Mouse (Mus musculus): ENCODE results near the gene Kalrn.

The Kalrn gene

DNA sequence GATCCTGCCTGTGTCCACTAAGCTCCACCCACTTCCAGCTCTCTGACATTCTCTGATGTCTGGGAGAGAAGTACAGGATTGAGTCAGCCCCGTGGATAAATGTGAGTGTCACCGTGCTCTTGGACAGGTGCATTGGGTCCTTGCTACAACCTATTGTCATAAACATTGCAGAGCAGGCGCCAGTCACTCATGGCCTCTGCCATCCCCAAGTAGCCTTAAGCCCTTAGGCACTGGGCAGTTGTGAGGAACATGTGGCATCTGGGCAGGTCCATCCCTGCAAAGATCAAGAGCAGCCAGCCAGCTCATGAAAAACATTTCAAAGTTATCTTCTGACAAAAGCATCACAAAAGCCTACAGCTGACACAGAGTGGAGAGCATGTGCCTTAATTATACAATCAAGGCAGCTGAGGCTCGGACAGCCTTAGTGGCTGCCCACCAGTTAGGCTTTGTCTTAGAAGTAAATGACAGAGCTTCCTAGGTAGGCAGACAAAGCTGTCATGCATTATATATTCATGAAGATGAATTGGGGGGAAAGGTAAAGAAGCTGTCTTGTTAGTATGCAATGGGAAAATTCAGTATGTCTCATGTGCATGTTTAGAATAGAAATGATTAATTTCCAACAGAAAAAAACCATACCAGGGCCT, 319.2 kb downstream of the Kalrn start:
- no peak for DNase-seq

DNA sequence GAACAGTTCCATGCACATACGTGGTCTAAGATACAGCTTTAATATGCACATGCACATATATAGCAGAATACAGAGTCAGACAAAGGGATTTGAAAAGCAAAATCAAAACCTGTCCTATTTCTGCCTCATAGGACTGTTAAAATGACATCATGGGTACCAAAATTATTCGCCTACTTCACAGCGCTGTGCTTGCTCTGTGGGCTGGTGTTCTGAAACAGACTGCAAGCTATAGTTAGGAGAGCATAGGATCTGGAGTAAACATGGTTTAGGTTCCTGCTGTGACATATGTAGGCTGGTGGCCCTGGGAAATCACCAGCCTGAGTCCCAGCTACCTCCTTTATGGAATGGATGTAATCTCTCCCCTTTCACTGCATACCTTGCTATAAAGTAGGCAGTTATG, 320.7 kb downstream of the Kalrn start:
- DNase-seq: no peak

DNA sequence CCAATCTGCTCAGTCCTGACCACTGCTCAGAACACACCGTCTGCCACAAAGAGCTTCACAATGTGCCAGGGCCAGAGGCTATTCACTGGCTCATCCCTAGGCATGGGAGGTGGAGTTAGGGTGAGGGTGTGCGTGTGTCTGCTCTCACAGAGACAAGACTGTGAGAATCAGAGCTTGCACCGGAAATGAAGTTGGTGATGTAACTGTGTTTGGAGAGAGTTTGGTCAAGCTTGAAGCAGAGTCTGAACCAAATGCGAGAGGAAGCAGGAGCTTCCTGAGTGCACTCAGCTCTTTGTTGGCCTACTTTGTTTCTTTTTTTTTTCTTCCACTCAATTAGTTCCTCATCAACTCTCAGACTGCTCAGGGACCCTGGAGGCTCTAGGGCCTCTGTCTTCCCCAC, 325.1 kb downstream of the Kalrn start:
- DNase-seq: no peak

DNA sequence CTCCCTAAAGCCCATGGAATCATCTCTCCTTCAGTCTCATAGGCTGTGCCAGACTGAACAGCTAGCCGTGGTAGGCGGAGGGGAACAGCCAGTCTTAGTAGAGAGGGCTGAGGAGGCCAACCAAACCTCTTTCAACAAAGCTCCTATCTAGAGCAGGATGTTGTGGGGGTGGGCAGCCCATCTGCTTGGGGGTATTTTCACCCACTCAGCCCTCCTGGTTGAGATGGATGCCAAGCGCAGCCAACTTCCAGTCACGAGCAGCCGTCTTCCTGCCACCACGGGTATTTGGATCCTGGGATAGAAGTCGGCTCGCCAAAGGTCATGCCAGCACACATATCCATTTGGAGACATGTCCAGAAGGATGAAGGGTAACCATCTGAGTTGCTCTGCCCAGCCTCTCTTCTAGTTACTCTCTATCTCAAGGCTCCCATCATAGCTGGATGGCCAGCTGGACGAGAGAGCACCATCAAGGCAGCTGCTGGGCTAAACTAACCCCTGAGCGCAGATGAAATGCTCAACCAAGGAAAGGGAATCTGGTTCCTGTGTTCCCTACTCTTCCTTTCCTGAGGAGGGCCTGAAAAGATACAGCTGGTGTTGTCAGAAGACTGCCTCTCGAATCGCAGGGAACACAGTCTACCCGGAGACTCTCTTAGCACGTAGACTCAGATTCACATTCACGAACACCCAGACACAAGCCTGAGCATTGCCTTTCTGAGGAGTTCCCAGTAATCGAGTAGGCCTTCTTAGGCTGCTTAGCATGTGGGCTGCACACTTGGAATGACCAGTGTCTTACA, 331.2 kb downstream of the Kalrn start:
- no peak for DNase-seq

DNA sequence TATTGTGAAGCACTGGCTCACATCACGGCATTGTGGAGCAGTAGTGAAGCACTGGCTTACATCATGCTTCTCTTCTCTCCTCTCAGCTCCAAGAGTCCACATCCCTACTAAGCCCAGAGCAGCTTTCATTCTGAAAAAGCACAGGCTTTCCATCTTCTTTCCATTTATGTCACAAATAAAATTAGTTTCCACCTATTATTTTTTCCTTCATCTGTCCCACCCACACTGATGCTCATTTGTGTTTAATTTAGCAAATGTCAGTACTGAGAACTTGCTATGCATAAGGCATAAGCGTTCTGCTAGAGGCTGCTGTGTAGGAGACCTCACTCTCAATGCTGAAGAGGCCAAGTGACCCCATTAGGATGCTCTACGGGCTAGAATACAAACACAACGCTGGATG, 333.7 kb downstream of the Kalrn start:
- no peak for DNase-seq

DNA sequence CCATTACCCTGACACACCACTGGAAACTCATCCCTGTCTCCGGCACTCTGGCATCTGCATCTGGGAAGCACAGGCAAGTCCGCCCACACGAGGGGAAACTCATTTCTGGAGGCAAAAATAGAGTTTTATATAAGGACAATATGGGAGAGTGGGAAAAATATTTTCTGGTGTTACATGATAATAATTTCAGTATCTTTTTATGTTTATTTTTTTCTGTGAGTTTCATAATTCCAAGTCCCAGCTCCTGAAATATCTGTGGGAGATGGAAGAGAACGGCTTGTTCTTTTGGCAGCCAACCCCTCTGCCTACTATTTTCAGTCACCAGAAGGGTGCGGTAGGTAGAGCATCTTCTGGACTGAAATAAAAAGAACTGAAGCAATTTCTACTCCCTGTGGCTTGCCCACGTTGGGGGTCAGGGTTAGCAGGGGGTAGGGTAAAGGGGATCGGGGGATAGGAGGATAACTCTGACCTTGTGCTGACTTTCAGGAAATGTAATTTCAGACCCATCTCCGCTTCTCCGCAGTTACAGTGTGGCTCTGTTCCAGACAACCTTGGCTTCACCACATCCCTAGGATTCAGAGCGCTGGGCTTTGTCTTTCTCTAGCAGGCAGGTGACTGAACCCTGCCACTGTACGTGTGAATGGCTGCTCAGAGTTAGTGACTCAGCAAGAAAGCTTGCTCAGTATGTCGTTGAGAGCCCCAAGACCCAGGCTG, 336.3 kb downstream of the Kalrn start:
- peak; percentile 65 for DNase-seq

DNA sequence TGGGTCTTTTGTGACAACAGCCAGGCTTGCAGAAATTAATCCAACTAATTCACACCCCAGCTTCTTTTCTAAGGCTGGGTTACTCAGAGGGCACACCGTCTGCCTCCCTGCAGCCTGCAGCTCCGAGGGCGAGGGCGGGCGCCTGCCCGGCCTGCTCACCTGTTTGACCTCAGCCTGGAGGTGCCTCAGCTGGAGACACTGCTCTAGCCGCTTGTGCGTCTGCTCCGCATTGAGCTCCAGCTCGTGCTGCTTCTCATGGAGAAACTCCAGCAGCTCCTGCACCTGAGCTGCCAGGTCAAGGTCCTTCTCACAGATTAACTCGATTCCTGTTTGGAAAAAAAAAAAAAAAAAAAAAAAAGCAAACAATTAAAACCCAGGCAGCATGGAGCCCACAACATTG, 338.2 kb downstream of the Kalrn start:
- no peak for DNase-seq

DNA sequence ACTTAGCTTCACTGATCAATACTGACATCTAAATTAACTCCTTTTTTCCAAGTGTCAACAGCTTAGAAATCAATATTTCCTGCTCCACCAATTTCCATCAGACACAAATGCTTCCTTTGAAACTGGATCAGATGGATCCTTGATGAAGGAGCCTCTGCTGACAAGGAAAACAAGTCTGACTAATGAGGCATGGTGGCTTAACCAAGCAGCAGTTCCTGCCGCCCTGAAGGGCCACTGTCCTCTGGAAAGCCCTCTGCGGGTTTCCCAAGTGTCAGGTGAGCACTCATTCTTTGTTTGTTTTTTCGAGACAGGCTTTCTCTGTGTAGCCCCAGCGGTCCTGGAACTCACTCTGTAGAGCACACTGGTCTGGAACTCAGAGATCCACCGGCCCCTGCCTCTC, 341.4 kb downstream of the Kalrn start:
- DNase-seq: no peak

DNA sequence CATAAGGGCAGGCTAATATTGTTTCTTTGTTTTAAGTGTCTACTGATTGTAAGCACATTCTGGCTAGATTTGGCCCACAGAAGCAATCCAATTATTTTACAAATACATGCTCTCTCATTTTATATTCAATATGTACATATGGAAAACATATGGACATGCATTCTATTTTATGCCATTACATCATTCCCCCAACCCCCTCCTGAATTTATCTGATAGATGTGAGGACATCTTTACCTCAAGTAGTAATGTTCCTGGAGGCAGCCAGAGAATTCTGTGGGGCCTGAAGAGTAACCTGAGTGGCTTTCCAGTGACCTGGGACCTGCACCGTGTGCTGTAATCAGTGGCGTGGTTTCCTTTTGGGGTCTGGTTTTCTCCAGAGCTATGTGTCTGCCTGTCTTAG, 342.2 kb downstream of the Kalrn start:
- no peak for DNase-seq

DNA sequence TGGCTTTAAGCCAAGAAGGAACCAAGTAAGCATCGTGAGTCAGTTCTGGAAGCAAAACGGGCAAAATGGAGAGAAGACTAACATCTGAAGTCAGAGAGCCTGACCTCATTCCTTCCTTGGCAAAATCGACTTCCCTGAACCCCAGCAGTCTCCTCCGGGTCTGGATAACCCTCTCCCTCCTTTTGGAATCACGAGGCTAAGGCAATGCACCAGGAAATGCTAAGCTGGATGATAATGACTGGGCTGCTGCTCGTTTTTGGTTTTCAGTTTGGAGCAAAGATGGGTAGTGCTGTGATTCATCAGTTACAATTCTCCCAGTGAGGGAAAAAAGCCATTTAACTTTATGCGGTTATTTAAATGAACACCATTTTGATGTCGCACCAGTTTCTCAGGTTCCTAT, 344.0 kb downstream of the Kalrn start:
- DNase-seq: no peak

DNA sequence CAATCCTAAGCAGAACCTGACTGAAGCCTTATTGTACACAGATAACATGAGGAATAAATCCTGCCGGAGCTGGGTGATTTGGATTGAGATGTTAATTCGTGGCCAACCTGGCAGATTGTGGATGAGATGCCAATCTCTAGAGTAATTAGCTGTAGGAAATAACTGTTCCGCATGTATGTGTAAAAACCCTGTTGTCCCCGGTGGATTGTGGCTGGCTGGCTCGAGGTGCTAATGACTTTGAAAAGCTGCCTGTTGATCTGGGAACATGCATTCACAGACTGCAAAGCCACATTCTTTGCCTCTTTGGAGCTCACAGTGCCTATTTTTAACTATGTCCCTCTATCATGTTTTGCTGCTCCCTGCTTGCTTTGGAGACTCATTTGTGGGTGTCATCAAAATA, 344.7 kb downstream of the Kalrn start:
- DNase-seq: no peak

DNA sequence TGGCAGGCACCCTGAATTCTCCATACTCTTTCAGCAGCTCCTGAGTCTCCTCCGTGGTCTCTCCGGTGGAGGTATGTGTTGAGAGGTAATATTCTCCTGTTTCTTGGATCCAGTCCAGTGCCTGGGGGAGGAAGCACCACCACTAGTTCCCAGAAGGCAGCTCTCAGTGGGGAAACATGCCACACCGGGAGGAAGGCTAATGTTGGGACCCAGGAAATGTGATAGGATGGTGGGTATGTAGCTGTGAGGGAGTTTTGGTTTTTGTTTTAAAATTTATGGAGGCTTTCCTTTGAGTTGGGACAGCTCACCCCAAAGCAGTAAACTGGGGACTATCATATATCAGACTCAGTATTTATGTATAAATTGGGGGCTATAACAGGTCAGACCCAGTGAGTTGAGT, 361.2 kb downstream of the Kalrn start:
- no peak for DNase-seq

DNA sequence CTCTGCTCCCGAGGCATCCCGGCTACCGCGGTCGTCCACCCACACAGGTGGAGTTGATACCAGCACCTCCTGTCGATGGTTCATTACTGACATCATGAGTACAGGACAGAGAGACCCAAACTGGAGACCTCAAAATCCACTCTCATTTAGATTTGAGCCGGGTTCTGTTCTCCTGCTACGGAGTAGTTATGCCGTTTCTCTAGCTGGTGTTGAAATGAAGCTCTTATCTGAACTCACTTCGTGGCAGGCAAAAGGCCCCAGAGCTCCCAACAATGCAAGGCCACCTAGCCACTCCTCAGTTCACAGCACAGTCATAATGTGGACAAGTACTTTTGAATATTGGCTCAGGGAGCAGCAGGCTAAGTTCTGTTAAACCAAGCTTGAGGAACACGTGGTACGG, 362.1 kb downstream of the Kalrn start:
- DNase-seq: no peak

DNA sequence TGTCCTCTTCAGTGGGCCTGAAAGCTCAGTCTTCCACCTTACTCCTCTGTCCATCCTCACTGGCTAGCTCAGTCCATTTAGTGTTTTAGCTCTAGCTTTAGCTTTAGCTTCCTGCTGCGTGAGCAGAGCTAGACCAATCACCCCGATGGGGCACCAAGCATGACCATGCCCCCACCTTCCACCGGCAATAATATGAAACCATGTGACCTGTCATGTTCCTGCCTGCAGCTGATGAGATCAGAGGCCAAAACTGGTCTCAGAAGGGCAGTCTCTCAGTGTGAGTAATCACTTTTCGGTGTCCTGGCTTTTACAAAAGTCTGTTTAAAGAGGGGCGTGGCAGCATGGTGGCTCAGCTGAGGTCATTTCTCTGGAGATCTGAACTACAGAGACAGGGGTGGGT, 364.6 kb downstream of the Kalrn start:
- DNase-seq: no peak

DNA sequence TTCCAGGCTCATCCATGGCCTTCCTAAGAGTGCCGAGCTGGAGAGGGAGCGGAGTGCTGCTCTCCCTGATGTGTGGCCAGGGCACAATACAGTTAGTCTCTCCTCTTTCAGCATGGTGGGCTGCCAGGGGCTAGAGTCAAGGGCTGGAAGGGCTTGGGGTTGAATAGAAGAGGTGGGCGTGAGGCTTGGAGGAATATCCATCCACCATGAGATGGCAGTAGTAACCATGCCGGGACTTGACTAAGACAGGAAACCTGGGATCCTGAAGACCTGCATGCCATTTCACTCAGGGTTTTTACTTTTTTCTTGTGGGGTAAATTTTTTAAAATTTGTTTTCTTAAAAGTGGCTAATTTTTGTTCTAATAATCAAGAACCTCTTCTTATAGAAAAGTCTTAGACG, 365.4 kb downstream of the Kalrn start:
- no peak for DNase-seq

DNA sequence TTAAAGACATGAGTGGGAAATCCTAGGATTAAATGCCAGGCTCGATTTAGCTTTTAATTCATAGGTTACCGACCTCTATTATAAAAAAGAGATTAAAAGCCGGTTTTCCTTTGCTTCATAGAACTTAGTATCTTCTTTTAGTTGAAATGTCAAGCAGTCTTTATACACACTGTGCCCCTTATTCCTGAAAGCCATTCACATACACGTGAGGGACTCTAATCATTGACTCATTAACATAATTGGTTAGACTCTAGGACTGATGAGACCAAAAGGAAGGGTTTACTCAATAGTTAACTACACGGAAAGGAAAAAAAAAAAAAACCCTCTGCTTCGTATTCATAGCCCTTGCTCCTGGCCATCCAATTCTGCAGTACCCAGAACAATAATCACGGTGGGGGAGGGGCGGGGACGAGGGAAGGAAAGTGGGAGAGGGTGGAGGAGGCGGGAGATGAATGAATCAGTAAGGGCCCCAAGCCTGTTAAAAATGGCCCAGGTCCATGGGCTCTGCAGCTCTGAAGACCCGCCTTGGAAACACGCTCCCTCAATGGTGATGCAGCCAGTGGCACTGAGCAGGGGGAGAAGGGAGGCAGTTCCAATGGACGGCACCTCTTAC, 368.7 kb downstream of the Kalrn start:
- DNase-seq: no peak

DNA sequence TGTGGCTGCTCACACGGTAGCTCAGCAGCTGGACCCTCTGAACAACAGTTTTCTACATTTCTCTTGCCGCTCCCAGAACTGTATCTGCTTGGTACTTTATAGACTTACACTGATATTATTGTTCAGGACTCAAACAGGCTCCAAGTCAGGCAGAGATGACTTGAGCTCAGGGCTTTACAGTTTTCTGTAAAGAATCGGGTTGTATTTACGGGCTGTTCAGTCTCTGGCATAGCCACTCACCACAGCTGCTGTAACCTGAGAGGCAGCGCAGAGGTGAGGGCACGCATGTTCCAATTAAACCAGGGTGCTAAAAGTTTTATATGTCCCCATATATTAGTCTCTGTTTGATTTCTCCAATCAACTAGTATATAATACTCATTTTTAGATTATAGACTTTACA, 373.8 kb downstream of the Kalrn start:
- no peak for DNase-seq

DNA sequence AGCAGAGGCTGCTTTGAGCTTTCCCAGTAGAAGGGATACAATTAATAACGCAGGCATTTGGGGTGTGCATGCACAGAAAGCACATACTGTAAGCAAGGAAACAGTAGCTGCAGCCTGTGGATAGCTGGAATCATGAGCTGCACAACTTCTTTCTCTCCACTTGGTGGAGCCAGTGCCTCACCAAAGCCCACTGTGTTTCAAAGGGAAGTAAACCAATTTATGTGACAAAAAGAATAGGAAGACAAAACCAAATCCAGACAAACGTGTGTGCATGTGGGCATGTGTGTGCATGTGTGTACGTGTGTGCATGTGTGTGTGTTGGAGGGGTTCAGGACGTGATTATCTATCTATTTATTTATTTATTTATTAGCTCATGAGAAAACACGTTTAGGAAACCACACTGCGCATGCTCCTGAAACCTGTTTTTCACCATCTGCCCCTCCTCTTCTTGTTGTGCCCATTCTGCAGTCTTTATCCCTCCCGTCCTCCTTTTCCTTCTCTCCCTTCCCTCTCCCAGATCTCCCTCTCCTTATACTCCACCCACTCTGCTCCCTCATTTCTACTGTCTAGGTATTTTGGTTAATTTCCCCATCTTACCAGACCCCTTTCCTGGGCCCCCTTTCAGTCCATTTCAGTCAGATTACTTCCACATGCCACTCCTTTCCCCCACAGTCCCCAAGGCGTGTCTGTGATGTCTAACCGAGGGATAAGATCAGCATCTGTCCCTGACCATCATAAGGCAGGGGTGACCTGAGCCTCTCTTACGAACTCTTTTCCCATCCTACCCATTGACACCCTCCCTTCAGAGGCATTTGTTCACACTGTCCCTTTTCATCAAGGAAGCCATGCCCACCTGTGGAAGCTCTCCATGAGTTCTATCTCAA, 380.1 kb downstream of the Kalrn start:
- peak; percentile 67 for DNase-seq

DNA sequence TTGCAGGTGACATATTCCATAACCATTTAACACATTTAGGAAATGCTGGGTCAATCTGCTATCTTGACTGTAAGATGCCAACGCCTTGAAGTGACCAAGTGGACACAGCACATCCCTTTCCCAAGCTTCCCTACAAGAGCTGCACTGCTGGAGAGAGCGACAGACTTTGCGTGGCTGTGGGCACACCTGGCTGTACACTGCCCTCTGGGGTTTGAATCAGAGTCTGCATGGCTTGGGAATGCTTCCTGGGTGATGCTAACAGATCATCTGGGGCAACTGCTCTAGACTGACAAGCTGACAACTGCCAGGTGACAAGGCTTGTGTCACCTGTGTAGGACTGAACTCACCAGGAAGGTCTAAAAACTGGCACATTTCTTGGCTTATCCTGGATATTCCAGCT, 388.6 kb downstream of the Kalrn start:
- DNase-seq: no peak

DNA sequence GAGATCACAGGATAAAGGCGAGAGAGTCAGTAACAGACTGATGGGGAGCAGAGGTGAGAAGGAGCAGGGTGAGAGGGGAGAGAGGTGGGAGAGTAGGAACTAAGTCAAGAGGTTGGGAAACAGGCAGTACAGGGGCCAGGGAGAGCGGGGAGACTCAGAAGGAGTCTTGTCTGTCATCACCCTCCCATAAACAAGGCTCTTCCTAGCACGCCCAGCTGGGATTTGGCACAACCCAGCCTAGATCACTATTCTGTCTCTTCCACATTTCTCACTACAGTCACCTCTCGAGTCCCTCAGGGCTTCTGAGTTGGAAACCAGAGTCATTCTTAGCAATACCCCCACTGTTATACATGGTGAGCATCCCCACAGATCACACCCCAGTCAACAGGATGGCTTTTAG, 390.1 kb downstream of the Kalrn start:
- DNase-seq: no peak

DNA sequence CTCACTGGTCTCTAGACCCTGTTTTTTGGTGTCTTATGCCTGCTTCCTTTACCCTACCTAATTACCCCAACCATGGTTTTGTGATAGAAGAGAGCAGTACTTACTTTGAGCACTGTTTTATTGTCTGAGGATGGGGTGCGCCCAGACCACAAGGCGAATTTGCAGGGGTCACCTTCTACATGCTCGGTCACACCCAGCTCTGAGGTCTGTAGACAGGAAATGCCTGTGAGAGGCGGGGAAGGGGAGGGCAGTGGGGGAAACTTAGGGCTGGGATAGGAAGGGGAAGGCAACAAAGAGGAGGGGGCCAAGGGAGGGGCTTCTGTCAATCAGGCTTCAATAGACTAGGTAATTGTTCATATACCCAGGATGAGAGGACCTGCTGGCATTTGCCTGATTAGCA, 397.7 kb downstream of the Kalrn start:
- DNase-seq: no peak

DNA sequence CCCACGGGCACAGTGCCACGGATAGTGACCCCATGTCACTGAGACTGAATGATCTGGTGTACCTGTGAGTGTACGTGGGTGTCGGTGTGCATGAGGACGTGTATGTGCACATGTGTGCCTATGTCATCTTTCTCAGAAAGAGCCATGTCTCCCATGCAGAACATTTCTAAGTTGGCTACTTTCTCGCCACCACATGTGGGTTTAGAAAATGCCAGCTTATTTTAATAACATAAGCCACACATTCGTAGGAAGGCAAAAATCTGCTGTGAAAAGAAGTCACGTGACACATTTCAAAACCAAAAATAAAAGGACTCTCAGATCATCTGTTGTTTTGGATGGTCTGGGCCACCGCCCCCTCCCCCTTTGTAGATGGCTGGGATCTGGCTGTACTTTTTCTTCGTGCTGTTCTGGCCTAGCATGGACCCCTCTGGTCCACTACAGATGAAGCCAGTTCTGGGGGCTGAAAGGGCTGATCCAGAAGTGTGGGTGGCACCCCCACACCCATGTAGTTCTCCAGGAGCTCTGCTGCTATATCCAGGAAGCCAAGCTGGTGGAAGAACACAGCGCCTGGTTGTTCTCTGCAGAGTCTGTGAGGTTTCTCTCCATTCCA, 400.7 kb downstream of the Kalrn start:
- no peak for DNase-seq

Measured in cerebellum, adult 9-10 months (tissue).